Mouse (Mus musculus) kidney, embryonic 15.5 days (tissue): Measurements from ENCODE around the gene Ppp4c. TPM values are rescaled to one million over a fixed set of nuclear protein-coding genes. Genes with fewer than 3 reads are reported as not detected.
A peak's percentile ranks its signal among the peaks of the same experiment; 100 is the strongest.

ENCODE experiments used
- ATAC-seq: fragments of 200-750 bp; cut with Nextera tagmentation; replicated peaks from 2 replicates; pipeline ENCODE4 v1.8.0; 2017; ENCODE audit warnings: moderate TSS enrichment; ENCODE audit not compliant: low FRiP score
- H3K27ac ChIP-seq: fragments of 300-500 bp; sonication (generic); 2 replicates; pipeline ENCODE4 v1.5.1; 2015; ENCODE audit warnings: mild to moderate bottlenecking, inconsistent platforms
- H3K27me3 ChIP-seq: fragments of 300-500 bp; sonication (generic); 2 replicates; pipeline ENCODE4 v1.6.1; 2015; ENCODE audit warnings: inconsistent platforms
- H3K36me3 ChIP-seq: fragments of 300-500 bp; sonication (generic); 2 replicates; pipeline ENCODE4 v1.6.1; 2015; ENCODE audit warnings: inconsistent platforms
- H3K4me1 ChIP-seq: fragments of 300-500 bp; sonication (generic); 2 replicates; pipeline ENCODE4 v1.6.1; 2015; ENCODE audit warnings: inconsistent platforms
- H3K4me2 ChIP-seq: fragments of 300-500 bp; sonication (generic); 2 replicates; pipeline ENCODE4 v1.6.1; 2015; ENCODE audit warnings: moderate library complexity, mild to moderate bottlenecking, inconsistent platforms
- H3K4me3 ChIP-seq: fragments of 300-500 bp; sonication (generic); replicated peaks from 2 replicates; pipeline ENCODE4 v1.5.1; 2015; ENCODE audit warnings: mild to moderate bottlenecking, inconsistent platforms
- H3K9ac ChIP-seq: fragments of 300-500 bp; sonication (generic); 2 replicates; pipeline ENCODE4 v1.6.1; 2015; ENCODE audit warnings: mild to moderate bottlenecking, inconsistent platforms
- H3K9me3 ChIP-seq: fragments of 300-500 bp; sonication (generic); replicated peaks from 2 replicates; pipeline ENCODE4 v1.6.1; 2016; ENCODE audit warnings: inconsistent platforms
- WGBS: fragments of 180-500 bp; shearing (Covaris S2); methylation state at CpG from one replicate; pipeline ENCODE4 v1.1.7; 2015; ENCODE audit warnings: mixed read lengths; 5-methylcytosine and 5-hydroxymethylcytosine counted together
- polyA plus RNA-seq: library from polyadenylated mRNA; unstranded; fragments of >200 nt; fragmentation: Nextera tagmentation; extraction: Ambion mirVana; gene quantifications from 2 replicates; pipeline ENCODE4 v1.2.1, GENCODE M21; 2015

Gene Ppp4c
- polyA plus RNA-seq, 1 experiment from 2014 or later, result 272 TPM

GRCm38 (mm10) chr7:126777476-126777875, 14.8 kb downstream of the Ppp4c start:
- Histone ChIP-seq H3K27me3 (no peaks in the 10 kb centered on the region), H3K4me3 (peak overlapping the region; percentile 85), H3K4me2 (peak overlapping the region; percentile 98), H3K4me1 (peaks cover 51% of the 10 kb centered on the region), H3K27ac (peak overlapping the region; percentile 85), H3K9ac (peak overlapping the region; percentile 91), H3K9me3 (no peaks in the 10 kb centered on the region), H3K36me3 (peaks cover 25% of the 10 kb centered on the region)
- ATAC-seq, result peak; percentile 13; the same call in 1 of the 2 replicates
- WGBS, result 27% methylated on average over 10 of the region's 10 CpGs

DNA sequence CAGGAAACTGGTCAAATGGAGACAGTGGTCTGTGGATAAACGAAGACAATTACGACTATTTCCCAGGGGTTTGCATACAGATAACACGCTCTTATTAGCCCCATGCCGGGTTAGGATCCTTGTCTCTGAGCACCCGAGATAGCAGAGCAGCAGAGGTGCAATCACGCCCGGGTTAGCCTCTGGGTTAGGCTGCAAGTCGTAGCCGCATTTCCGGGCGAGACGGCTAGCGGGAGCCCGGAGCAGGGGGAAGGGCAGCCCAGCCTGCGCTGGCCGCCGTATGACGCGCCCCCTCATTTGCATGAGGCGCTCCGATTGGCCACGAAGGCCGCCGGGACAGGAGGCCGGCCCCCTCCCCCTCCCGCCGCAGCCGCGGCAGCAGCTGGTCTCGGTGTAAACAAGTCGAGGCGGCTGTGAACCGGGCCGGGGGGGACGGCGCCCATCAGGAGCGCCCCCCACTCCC, 15.7 kb downstream of the Ppp4c start, which contains the start of gene Ypel3:
Gene Ypel3, plus strand, starts transcription at position 358 of the 460 bp plus-strand sequence.
- no peaks in the 10 kb centered on the region for H3K9me3 ChIP-seq
- peaks cover 31% of the 10 kb centered on the region for H3K36me3 ChIP-seq
- H3K4me1 ChIP-seq, result peaks cover 48% of the 10 kb centered on the region
- peak within 1 kb of the TSS; percentile 85 for H3K27ac ChIP-seq
- peak within 1 kb of the TSS; percentile 91 for H3K9ac ChIP-seq
- no peaks in the 10 kb centered on the region for H3K27me3 ChIP-seq
- under 1% methylated on average over 34 of the region's 37 CpGs for WGBS
- H3K4me3 ChIP-seq, result peak within 1 kb of the TSS; percentile 85
- H3K4me2 ChIP-seq, result peak within 1 kb of the TSS; percentile 98
- ATAC-seq, result peak; percentile 88

DNA sequence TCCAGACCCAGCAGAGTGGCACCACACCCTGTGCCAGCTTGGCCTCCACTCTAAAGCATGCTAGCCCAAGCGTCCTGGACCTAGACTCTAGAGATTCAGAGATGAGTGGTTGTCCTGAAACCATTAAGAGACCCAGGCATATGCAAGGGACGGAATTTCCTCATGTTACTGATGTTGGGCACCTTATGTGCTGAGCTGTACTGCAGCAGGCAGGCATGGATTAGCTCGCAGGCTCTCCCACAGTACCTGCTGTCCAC, 16.4 kb downstream of the Ppp4c start:
- Histone ChIP-seq H3K36me3 (peaks cover 35% of the 10 kb centered on the region), H3K9ac (no peak overlapping the region; the same call in 1 of the 2 replicates), H3K9me3 (no peaks in the 10 kb centered on the region), H3K4me1 (peaks cover 41% of the 10 kb centered on the region), H3K27ac (peak overlapping the region; percentile 85), H3K27me3 (no peaks in the 10 kb centered on the region), H3K4me2 (peak overlapping the region; percentile 98; the same call in 1 of the 2 replicates), H3K4me3 (no peak overlapping the region)
- WGBS, result 56% methylated on average over 3 of the region's 3 CpGs
- ATAC-seq, result no peak

DNA sequence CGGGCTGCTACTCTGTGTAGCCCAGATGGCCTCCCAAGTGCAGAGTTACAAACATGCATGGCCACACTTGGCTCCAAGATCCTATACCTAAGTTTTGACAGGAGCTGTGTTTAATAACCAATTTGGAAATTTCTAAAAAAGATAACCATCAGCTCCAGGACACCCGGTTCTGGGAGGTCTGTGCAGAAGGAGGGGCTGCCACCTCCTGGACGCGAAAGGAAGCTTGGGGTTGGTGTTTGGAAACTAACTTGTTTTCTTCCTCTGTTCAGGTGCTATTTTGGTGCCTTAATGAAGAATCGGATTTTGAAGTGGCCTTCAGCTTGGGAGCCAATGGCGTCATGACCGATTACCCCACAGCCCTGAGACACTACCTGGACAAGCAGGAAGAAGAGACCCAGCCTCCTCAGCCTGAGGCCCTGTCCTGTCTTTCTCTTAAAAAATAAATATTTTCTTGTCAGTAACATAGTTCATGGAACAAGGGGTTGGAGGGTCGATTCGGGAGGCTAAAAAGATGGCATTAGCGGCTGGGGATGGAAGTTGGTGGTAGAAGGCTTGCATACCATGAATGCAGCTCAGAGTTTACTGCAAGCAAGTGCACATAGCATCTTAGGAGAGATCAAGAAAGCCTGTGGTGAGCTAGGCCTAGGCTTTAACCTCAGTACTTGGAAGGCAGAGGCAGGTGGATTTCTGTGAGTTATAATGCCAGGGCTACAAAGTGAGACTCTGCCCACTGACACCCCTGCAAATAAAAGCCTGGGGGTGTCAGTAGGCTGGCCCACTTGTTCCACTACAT, 16.9 kb downstream of the Ppp4c start:
- no peak overlapping the region for H3K4me3 ChIP-seq
- no peak overlapping the region for H3K4me2 ChIP-seq
- 78% methylated on average over 10 of the region's 10 CpGs for WGBS
- no peaks in the 10 kb centered on the region for H3K9me3 ChIP-seq
- H3K27me3 ChIP-seq, result no peaks in the 10 kb centered on the region
- peaks cover 40% of the 10 kb centered on the region for H3K36me3 ChIP-seq
- H3K27ac ChIP-seq, result peak overlapping the region; percentile 85
- H3K4me1 ChIP-seq, result peaks cover 37% of the 10 kb centered on the region
- no peak for ATAC-seq
- no peak overlapping the region for H3K9ac ChIP-seq

GRCm38 (mm10) chr7:126774463-126774862, 17.8 kb downstream of the Ppp4c start:
- WGBS, result 79% methylated on average over 2 of the region's 2 CpGs
- ATAC-seq, result no peak
- no peak overlapping the region for H3K9ac ChIP-seq

GRCm38 (mm10) chr7:126773351-126773750, 18.9 kb downstream of the Ppp4c start:
- Histone ChIP-seq H3K36me3 (peaks cover 54% of the 10 kb centered on the region), H3K9me3 (no peaks in the 10 kb centered on the region), H3K27me3 (no peaks in the 10 kb centered on the region), H3K4me1 (peaks cover 27% of the 10 kb centered on the region), H3K27ac (no peak overlapping the region), H3K4me2 (no peak overlapping the region), H3K9ac (no peak overlapping the region), H3K4me3 (no peak overlapping the region)
- 47% methylated on average over 2 of the region's 2 CpGs for WGBS
- no peak for ATAC-seq

More at GRCm38 (mm10) chr7:126774463-126774862, 17.8 kb downstream of the Ppp4c start:
- no peaks in the 10 kb centered on the region for H3K27me3 ChIP-seq
- H3K4me3 ChIP-seq, result no peak overlapping the region
- H3K36me3 ChIP-seq, result peaks cover 49% of the 10 kb centered on the region
- H3K4me1 ChIP-seq, result peaks cover 27% of the 10 kb centered on the region
- H3K27ac ChIP-seq, result no peak overlapping the region
- no peaks in the 10 kb centered on the region for H3K9me3 ChIP-seq
- no peak overlapping the region for H3K4me2 ChIP-seq

GRCm38 (mm10) chr7:126770784-126771183, 21.5 kb downstream of the Ppp4c start:
- H3K36me3 ChIP-seq, result peaks cover 76% of the 10 kb centered on the region
- 83% methylated on average over 12 of the region's 12 CpGs for WGBS
- ATAC-seq, result no peak

DNA sequence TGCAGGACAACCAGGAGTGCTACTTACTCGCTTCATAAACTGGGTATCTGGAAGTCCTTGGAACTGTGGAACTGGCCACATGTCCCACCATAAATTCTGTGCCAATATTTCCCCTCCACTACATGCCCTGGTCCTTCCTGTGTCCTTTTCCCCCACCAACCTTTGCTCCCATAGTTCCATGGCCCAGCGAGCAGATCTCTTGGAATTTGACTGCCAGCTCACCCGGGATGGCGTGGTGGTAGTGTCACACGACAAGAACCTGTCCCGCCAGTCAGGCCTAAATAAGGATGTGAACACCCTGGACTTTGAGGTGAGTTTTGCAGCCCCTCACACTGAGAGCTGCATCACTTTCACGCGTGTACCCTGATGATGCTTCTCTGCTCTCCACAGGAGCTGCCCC, 25.3 kb downstream of the Ppp4c start:
- no peak for ATAC-seq
- Histone ChIP-seq H3K27me3 (no peaks in the 10 kb centered on the region), H3K4me1 (peaks cover 14% of the 10 kb centered on the region; the same call in 1 of the 2 replicates), H3K9me3 (no peaks in the 10 kb centered on the region), H3K4me3 (no peak overlapping the region), H3K27ac (no peak overlapping the region), H3K4me2 (no peak overlapping the region), H3K36me3 (peaks cover 94% of the 10 kb centered on the region), H3K9ac (no peak overlapping the region)
- 90% methylated on average over 8 of the region's 8 CpGs for WGBS

More at GRCm38 (mm10) chr7:126770784-126771183, 21.5 kb downstream of the Ppp4c start:
- Histone ChIP-seq H3K27me3 (no peaks in the 10 kb centered on the region), H3K4me3 (no peak overlapping the region), H3K27ac (no peak overlapping the region), H3K4me1 (peaks cover 11% of the 10 kb centered on the region), H3K4me2 (no peak overlapping the region), H3K9me3 (no peaks in the 10 kb centered on the region), H3K9ac (no peak overlapping the region)

DNA sequence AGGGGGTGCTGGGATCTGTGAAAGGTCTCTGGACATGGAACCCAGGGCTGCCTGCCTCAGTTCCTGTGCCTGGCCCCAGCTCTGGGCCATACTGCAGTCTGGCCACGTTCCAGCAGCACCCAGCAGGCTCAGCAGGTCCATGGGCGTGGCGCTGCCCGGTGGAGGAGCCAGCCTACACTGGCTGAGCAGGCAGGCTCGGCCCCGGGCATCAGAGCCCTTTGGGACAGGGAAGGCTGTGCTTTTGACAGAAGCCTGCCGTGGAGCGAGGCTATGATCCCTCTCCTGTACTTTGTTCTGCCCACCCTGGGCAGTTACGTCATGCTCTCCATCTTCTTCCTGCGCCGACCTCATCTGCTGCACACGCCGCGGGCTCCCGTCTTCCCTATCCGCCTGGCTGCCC, 26.1 kb downstream of the Ppp4c start, which contains the start of gene Gdpd3:
Gene Gdpd3, plus strand, starts transcription at position 134 of the 400 bp plus-strand sequence.
- Histone ChIP-seq H3K4me2 (no peak within 1 kb of the TSS), H3K36me3 (peaks cover 95% of the 10 kb centered on the region), H3K9ac (no peak within 1 kb of the TSS), H3K27ac (no peak within 1 kb of the TSS), H3K9me3 (no peaks in the 10 kb centered on the region), H3K4me1 (peaks cover 21% of the 10 kb centered on the region), H3K4me3 (no peak within 1 kb of the TSS), H3K27me3 (no peaks in the 10 kb centered on the region)
- 93% methylated on average over 16 of the region's 16 CpGs for WGBS
- ATAC-seq, result no peak; the same call in 1 of the 2 replicates

GRCm38 (mm10) chr7:126765540-126765939, 26.8 kb downstream of the Ppp4c start:
- WGBS, result 87% methylated on average over 9 of the region's 9 CpGs

GRCm38 (mm10) chr7:126762471-126763008, 29.8 kb downstream of the Ppp4c start:
- Histone ChIP-seq H3K4me2 (no peak overlapping the region), H3K36me3 (peaks cover 58% of the 10 kb centered on the region), H3K27me3 (no peaks in the 10 kb centered on the region), H3K4me1 (peaks cover 39% of the 10 kb centered on the region), H3K4me3 (no peak overlapping the region), H3K27ac (no peak overlapping the region; the same call in 1 of the 2 replicates), H3K9me3 (no peaks in the 10 kb centered on the region), H3K9ac (no peak overlapping the region)
- WGBS, result 68% methylated on average over 17 of the region's 17 CpGs
- no peak for ATAC-seq

More at GRCm38 (mm10) chr7:126765540-126765939, 26.8 kb downstream of the Ppp4c start:
- no peaks in the 10 kb centered on the region for H3K9me3 ChIP-seq
- H3K36me3 ChIP-seq, result peaks cover 88% of the 10 kb centered on the region
- H3K4me2 ChIP-seq, result no peak overlapping the region
- ATAC-seq, result no peak
- no peak overlapping the region for H3K4me3 ChIP-seq
- H3K9ac ChIP-seq, result no peak overlapping the region
- H3K27ac ChIP-seq, result no peak overlapping the region
- peaks cover 28% of the 10 kb centered on the region for H3K4me1 ChIP-seq
- H3K27me3 ChIP-seq, result no peaks in the 10 kb centered on the region

- Histone ChIP-seq H3K4me1 (peaks cover 39% of the 10 kb centered on the region), H3K4me2 (no peak overlapping the region), H3K9ac (no peak overlapping the region), H3K4me3 (no peak overlapping the region), H3K27ac (peak overlapping the region; percentile 96), H3K36me3 (peaks cover 49% of the 10 kb centered on the region), H3K27me3 (no peaks in the 10 kb centered on the region), H3K9me3 (no peaks in the 10 kb centered on the region)
- 66% methylated on average over 6 of the region's 6 CpGs for WGBS
- no peak for ATAC-seq
Observed at GRCm38 (mm10) chr7:126761529-126762067, 30.7 kb downstream of the Ppp4c start.
